22 mouse cellular contexts compared by ENCODE assay signal in the genomic region with DNA sequence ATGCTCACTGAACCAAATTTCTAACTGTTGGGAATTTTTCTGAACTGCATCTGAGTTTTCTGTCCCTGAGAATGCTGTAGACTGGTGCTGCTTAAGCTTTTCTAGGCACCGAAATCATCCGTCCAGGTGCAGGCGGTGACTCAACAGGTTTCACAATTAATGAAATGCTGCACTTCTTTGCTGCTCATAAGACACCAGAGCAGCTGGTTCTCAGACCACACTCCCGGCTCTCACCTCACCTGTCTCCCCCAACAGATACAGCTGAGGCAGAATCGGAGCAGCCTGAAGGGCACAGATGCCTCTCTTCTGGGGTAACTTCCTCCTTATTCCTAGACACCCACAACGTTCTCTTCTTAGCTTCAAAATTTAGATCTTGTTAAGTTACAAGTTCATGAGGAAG. TPM values are rescaled to one million over a fixed set of nuclear protein-coding genes. Genes with fewer than 3 reads are reported as not detected.
DNase-seq lines count a peak whose midpoint lies in the region; ATAC-seq and TF ChIP-seq lines count a peak whose summit lies in the region.
"Had no signal": no experiment of that assay in that cellular context is flagged by ENCODE, and none has a peak within 500 bp of the region (broad histone marks: within the 10 kb centered on the region; RNA-seq: fewer than 3 reads in every experiment).

No protein-coding gene starts in this region.

- in situ Hi-C loops in CH12.LX (cut with MboI; ENCODE audit: low pct_ligation_motif_present, low pct_unique_long_range_greater_than_20kb, low sequenced_read_pairs), result no loop called here

- H3K4me2 ChIP-seq in CH12.LX (ENCODE audit: insufficient read depth, low read depth, poor library complexity, severe bottlenecking), result peak overlapping the region; percentile 85
- H3K4me2 ChIP-seq in liver, embryonic 11.5 days, result no peak overlapping the region
- H3K4me2 ChIP-seq: embryonic facial prominence, embryonic 12.5 days; forebrain, embryonic 13.5 days; forebrain, embryonic 15.5 days had no signal

- DNase-seq in A20 (ENCODE audit: low read depth, low spot score) (peak; percentile 89), CH12.LX (ENCODE audit: extremely low read depth) (peak; percentile 89), liver (no peak)
- DNase-seq in liver, embryonic 11.5 days (ENCODE audit: low spot score), result no peak
- DNase-seq in cerebellum, adult 18-20 months, result no peak
- DNase-seq: adrenal gland, adult 2 months; adrenal gland, postnatal 10 days; adrenal gland, postnatal 25 days; B cell, adult 2 months; cerebellum, adult 11 months; cerebellum, adult 2 months; cerebellum, adult 9-10 months; cerebellum, postnatal 10 days; cerebellum, postnatal 25 days; forebrain, postnatal 0 days had no signal

- no peak; the same call in none of the 2 replicates for TF ChIP-seq POLR2A in CH12.LX (IDR thresholded peaks at IDR 0.05; ENCODE audit: low read depth, low read length)

- dilution Hi-C loops in CH12.LX (cut with MboI; ENCODE audit: extremely low pct_ligation_motif_present, extremely low pct_unique_long_range_greater_than_20kb, low sequenced_read_pairs), result no loop called here

- H3K4me3 ChIP-seq in CH12.LX (replicated peaks in 1 of 3; ENCODE audit: low read depth in 2 of 3, low read length in 2 of 3, poor library complexity in 1 of 3), result peak overlapping the region; percentile 1 to 46 (median 32)
- no peak overlapping the region for H3K4me3 ChIP-seq in liver, embryonic 11.5 days (ENCODE audit: low read depth, low read length)
- H3K4me3 ChIP-seq: embryonic facial prominence, embryonic 10.5 days; embryonic facial prominence, embryonic 12.5 days; forebrain, embryonic 13.5 days; forebrain, embryonic 15.5 days had no signal

- no peaks in the 10 kb centered on the region for H3K27me3 ChIP-seq in CH12.LX (replicated peaks)
- H3K27me3 ChIP-seq in liver, embryonic 11.5 days (replicated peaks; ENCODE audit: control insufficient read depth, insufficient read depth, low read length), result no peaks in the 10 kb centered on the region
- H3K27me3 ChIP-seq: embryonic facial prominence, embryonic 12.5 days; forebrain, embryonic 13.5 days; forebrain, embryonic 15.5 days had no signal

- peaks cover 25 to 62% of the 10 kb centered on the region in 2 experiments for H3K4me1 ChIP-seq in CH12.LX (ENCODE audit: control insufficient read depth in 1 of 2, insufficient read depth in 2 of 2)
- no peaks in the 10 kb centered on the region for H3K4me1 ChIP-seq in liver, embryonic 11.5 days (replicated peaks; ENCODE audit: control insufficient read depth, insufficient read depth, low read length)
- H3K4me1 ChIP-seq: forebrain, embryonic 13.5 days; forebrain, embryonic 15.5 days had no signal

- 0 out of 2 replicates have a peak, but pooled peaks have one; percentile 33 for ATAC-seq in megakaryocyte, adult 5-6 weeks (ENCODE audit: poor library complexity, severe bottlenecking)
- ATAC-seq in liver, embryonic 11.5 days (replicated peaks; ENCODE audit: low FRiP score), result no peak
- ATAC-seq: CD4-positive, CD25-positive, alpha-beta regulatory T cell, adult 4 months; forebrain, embryonic 13.5 days; forebrain, embryonic 15.5 days; forebrain, postnatal 0 days had no signal

- no peak for TF ChIP-seq RAD21 in CH12.LX (IDR thresholded peaks at IDR 0.05; ENCODE audit: low read depth, low read length)

- peak overlapping the region; percentile 51 for H3K9ac ChIP-seq in CH12.LX (ENCODE audit: insufficient read depth, low read depth)
- H3K9ac ChIP-seq in liver, embryonic 11.5 days (ENCODE audit: low read depth, low read length), result no peak overlapping the region
- H3K9ac ChIP-seq: embryonic facial prominence, embryonic 12.5 days; forebrain, embryonic 13.5 days; forebrain, embryonic 15.5 days; forebrain, postnatal 0 days had no signal

- TF ChIP-seq CTCF in CH12.LX (conservative IDR thresholded peaks at IDR 0.05 in 1 of 2, IDR thresholded peaks at IDR 0.05 in 1 of 2; ENCODE audit: low read depth in 2 of 2, low read length in 2 of 2), result no peak

- H3K9me3 ChIP-seq in CH12.LX (replicated peaks; ENCODE audit: low read length), result peaks cover 2% of the 10 kb centered on the region
- H3K9me3 ChIP-seq in liver, embryonic 11.5 days (ENCODE audit: control insufficient read depth, low read length), result no peaks in the 10 kb centered on the region
- H3K9me3 ChIP-seq: embryonic facial prominence, embryonic 10.5 days; embryonic facial prominence, embryonic 12.5 days; forebrain, embryonic 13.5 days; forebrain, embryonic 15.5 days had no signal

- peak overlapping the region; percentile 76 for H3K27ac ChIP-seq in CH12.LX (ENCODE audit: insufficient read depth, low read depth)
- H3K27ac ChIP-seq in liver, embryonic 11.5 days (ENCODE audit: low read depth, low read length), result no peak overlapping the region
- H3K27ac ChIP-seq: embryonic facial prominence, embryonic 10.5 days; embryonic facial prominence, embryonic 12.5 days; forebrain, embryonic 13.5 days; forebrain, embryonic 15.5 days had no signal

- WGBS in liver, embryonic 11.5 days, result 77% methylated on average over 6 of the region's 6 CpGs

- H3K79me2 ChIP-seq in CH12.LX (replicated peaks; ENCODE audit: control insufficient read depth, extremely low read depth, insufficient read depth, poor library complexity, severe bottlenecking), result no peaks in the 10 kb centered on the region

- TF ChIP-seq EP300 in CH12.LX (IDR thresholded peaks at IDR 0.05; ENCODE audit: low read length), result peak; percentile 95

- peaks cover 0 to 7% of the 10 kb centered on the region in 2 experiments for H3K36me3 ChIP-seq in CH12.LX (replicated peaks in 1 of 2; ENCODE audit: control insufficient read depth in 1 of 2, insufficient read depth in 1 of 2, low read length in 1 of 2)
- no peaks in the 10 kb centered on the region for H3K36me3 ChIP-seq in liver, embryonic 11.5 days (ENCODE audit: control insufficient read depth, insufficient read depth, low read length)
- H3K36me3 ChIP-seq: embryonic facial prominence, embryonic 10.5 days; embryonic facial prominence, embryonic 12.5 days; forebrain, embryonic 15.5 days had no signal

TF ChIP-seq in CH12.LX, 34 proteins besides CTCF, POLR2A, EP300 and RAD21:
- TF ChIP-seq TBP (conservative IDR thresholded peaks at IDR 0.05; ENCODE audit: low read depth, low read length) (0 out of 2 replicates have a peak, but pooled peaks have one; percentile 45), MAX (IDR thresholded peaks at IDR 0.05; ENCODE audit: low read length) (peak; percentile 51; the same call in 1 of the 2 replicates), CHD2 (IDR thresholded peaks at IDR 0.05; ENCODE audit: low read length) (peak; percentile 62; the same call in 1 of the 2 replicates), MAFK (IDR thresholded peaks at IDR 0.05; ENCODE audit: insufficient replicate concordance, low read length) (peak; percentile 73; the same call in 1 of the 2 replicates), ZMIZ1 (IDR thresholded peaks at IDR 0.05; ENCODE audit: low read depth, low read length) (no peak; the same call in 1 of the 2 replicates), SIN3A (IDR thresholded peaks at IDR 0.05; ENCODE audit: low read length) (peak; percentile 86), IRF4 (IDR thresholded peaks at IDR 0.05; ENCODE audit: low read depth, low read length) (peak; percentile 87), JUND (conservative IDR thresholded peaks at IDR 0.05; ENCODE audit: low read depth, low read length) (peak; percentile 82), JUN (IDR thresholded peaks at IDR 0.05; ENCODE audit: insufficient read depth, low read depth, low read length) (peak; percentile 81), MEF2A (IDR thresholded peaks at IDR 0.05; ENCODE audit: borderline replicate concordance, low read depth, low read length) (no peak; the same call in 1 of the 2 replicates), CHD1 (IDR thresholded peaks at IDR 0.05; ENCODE audit: low read depth, low read length) (no peak), UBTF (IDR thresholded peaks at IDR 0.05; ENCODE audit: low read depth, low read length) (0 out of 2 replicates have a peak, but pooled peaks have one; percentile 9), SMC3 (IDR thresholded peaks at IDR 0.05; ENCODE audit: low read depth, low read length) (0 out of 2 replicates have a peak, but pooled peaks have one; percentile 9), RCOR1 (conservative IDR thresholded peaks at IDR 0.05; ENCODE audit: low read depth, low read length) (peak; percentile 72; the same call in 1 of the 2 replicates), ETS1 (conservative IDR thresholded peaks at IDR 0.05; ENCODE audit: low read depth, low read length) (peak; percentile 96), PAX5 (IDR thresholded peaks at IDR 0.05; ENCODE audit: low read length) (no peak), NRF1 (IDR thresholded peaks at IDR 0.05; ENCODE audit: low read depth, low read length) (peak; percentile 39; the same call in 1 of the 2 replicates), ZNF384 (IDR thresholded peaks at IDR 0.05; ENCODE audit: low read depth, low read length) (0 out of 2 replicates have a peak, but pooled peaks have one; percentile 12), ELF1 (IDR thresholded peaks at IDR 0.05; ENCODE audit: low read depth, low read length) (peak; percentile 36; the same call in 1 of the 2 replicates), BHLHE40 (IDR thresholded peaks at IDR 0.05; ENCODE audit: low read depth, low read length) (peak; percentile 86), MYC (IDR thresholded peaks at IDR 0.05; ENCODE audit: low read depth, low read length) (peak; percentile 67), HCFC1 (IDR thresholded peaks at IDR 0.05; ENCODE audit: low read depth, low read length) (no peak), TCF12 (IDR thresholded peaks at IDR 0.05; ENCODE audit: low read depth, low read length) (peak; percentile 99), MAZ (IDR thresholded peaks at IDR 0.05; ENCODE audit: low read depth, low read length) (peak; percentile 74)

RNA-seq across cellular contexts. Expression of gene Bhlhe41, which starts 18.4 kb away (rescaled TPM):
- total RNA-seq in CH12.LX (2012; rRNA removed), result 12.6 and 19.1 TPM in 2 replicates
- total RNA-seq in CH12.LX (2014; rRNA removed), result 11.9 and 12.5 TPM in 2 replicates
- polyA plus RNA-seq in CH12.LX (2012; ENCODE audit: insufficient read length, low read depth), result 105 and 110 TPM in 2 replicates
- 0.02 TPM in 1 of 2 replicates, not detected in the other for total RNA-seq in megakaryocyte, adult 5-6 weeks (2015)
- total RNA-seq in megakaryocyte, adult 5-6 weeks (2017), result not detected in 2 replicates
- 0.34 and 0.45 TPM in 2 replicates for polyA plus RNA-seq in liver, embryonic 11.5 days (2014; fragmentation: Nextera tagmentation; extraction: Ambion mirVana)
- total RNA-seq: MEL had no signal

Comparison
In these comparisons a context has a peak if more than half of its experiments do, and no peak if none do; other contexts are left out.
1. DNase-seq: peak in A20 (single experiment) and CH12.LX (single experiment); none in liver, embryonic 11.5 days (single experiment), cerebellum, adult 18-20 months (0 of 2) and liver (single experiment).
2. RNA of gene Bhlhe41, which starts 18.4 kb away (total RNA-seq): 11.9 to 19.1 TPM in CH12.LX; 0.02 TPM in megakaryocyte, adult 5-6 weeks; every median in the first group is over 10 times any median in the second.